Mouse (Mus musculus) hindbrain, embryonic 13.5 days (tissue): ENCODE measurements around the gene Tnr. TPM values are rescaled to one million over a fixed set of nuclear protein-coding genes. Genes with fewer than 3 reads are reported as not detected.

Source experiments
- ATAC-seq: fragments of 200-750 bp; cut with Nextera tagmentation; 2 replicates; pipeline ENCODE4 v1.8.0; 2017; ENCODE audit warnings: moderate TSS enrichment; ENCODE audit not compliant: low FRiP score
- H3K27ac ChIP-seq: fragments of 300-500 bp; sonication (generic); 2 replicates; pipeline ENCODE4 v1.5.1; 2015; ENCODE audit warnings: inconsistent platforms, mild to moderate bottlenecking, moderate library complexity
- H3K27me3 ChIP-seq: fragments of 300-500 bp; sonication (generic); 2 replicates; pipeline ENCODE4 v1.6.1; 2015; ENCODE audit warnings: mild to moderate bottlenecking, inconsistent platforms
- H3K36me3 ChIP-seq: fragments of 300-500 bp; sonication (generic); 2 replicates; pipeline ENCODE4 v1.6.1; 2015; ENCODE audit warnings: mild to moderate bottlenecking, inconsistent platforms
- H3K4me1 ChIP-seq: fragments of 300-500 bp; sonication (generic); replicated peaks from 2 replicates; pipeline ENCODE4 v1.6.1; 2015; ENCODE audit warnings: inconsistent platforms
- H3K4me2 ChIP-seq: fragments of 300-500 bp; sonication (generic); 2 replicates; pipeline ENCODE4 v1.6.1; 2015; ENCODE audit warnings: inconsistent platforms, mild to moderate bottlenecking, moderate library complexity
- H3K4me3 ChIP-seq: fragments of 300-500 bp; sonication (generic); 2 replicates; pipeline ENCODE4 v1.5.1; 2015; ENCODE audit warnings: mild to moderate bottlenecking, inconsistent platforms
- H3K9ac ChIP-seq: fragments of 300-500 bp; sonication (generic); 2 replicates; pipeline ENCODE4 v1.6.1; 2015; ENCODE audit warnings: mild to moderate bottlenecking, inconsistent platforms
- H3K9me3 ChIP-seq: fragments of 300-500 bp; sonication (generic); 2 replicates; pipeline ENCODE4 v1.6.1; 2016; ENCODE audit warnings: inconsistent platforms
- WGBS: fragments of 180-500 bp; shearing (Covaris S2); methylation state at CpG from one replicate; pipeline ENCODE4 v1.1.7; 2015; 5-methylcytosine and 5-hydroxymethylcytosine counted together
- polyA plus RNA-seq: library from polyadenylated mRNA; unstranded; fragments of >200 nt; fragmentation: Nextera tagmentation; extraction: Ambion mirVana; gene quantifications from 2 replicates; pipeline ENCODE4 v1.2.1, GENCODE M21; 2015

Gene Tnr
- polyA plus RNA-seq, 1 experiment from 2014 or later: 3.0 TPM

DNA sequence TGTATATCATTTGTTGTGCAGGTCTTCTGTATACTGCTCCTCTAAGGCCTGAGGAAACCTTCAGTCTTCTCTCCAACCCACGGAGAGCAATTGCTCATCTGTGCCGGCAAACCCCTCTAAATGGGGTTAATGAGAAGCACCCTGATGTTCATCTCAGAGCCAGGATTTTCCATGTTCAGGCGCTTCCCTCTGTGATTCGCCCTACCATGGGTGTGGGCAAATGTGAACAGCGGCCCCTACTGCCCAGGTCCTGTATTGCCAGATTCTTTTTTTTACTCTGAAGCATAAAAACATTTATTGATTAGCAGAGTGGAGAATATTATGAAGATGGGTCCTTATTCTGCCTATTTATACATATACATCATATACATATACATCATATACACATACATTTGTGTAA lies 260.3 kb downstream of the Tnr start:
- Histone ChIP-seq H3K36me3 (no peaks in the 10 kb centered on the region), H3K4me1 (no peaks in the 10 kb centered on the region), H3K27ac (no peak overlapping the region), H3K9me3 (no peaks in the 10 kb centered on the region), H3K27me3 (no peaks in the 10 kb centered on the region), H3K9ac (no peak overlapping the region), H3K4me3 (no peak overlapping the region), H3K4me2 (no peak overlapping the region)
- no peak for ATAC-seq
- WGBS: 26% methylated on average over 5 of the region's 5 CpGs

DNA sequence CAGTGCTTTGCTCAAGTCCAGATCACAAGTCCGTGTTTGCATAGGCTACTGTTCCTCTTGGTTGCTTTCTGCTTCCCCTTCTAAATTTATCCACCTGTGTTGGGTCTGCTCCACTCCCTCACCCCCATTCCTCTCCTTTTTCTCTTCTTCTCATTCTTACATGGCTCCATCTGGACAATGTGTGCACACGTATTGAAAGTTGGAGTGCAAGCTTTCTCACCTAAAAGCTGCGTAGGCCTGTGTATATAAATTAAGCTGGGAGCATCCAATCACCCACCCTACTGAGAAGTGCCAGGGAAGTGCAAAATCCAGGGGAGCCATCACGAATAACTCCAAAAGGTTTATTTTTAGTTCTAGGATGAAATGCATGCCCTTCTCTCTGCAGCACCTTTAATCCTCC lies 264.7 kb downstream of the Tnr start:
- Histone ChIP-seq H3K36me3 (no peaks in the 10 kb centered on the region), H3K4me3 (no peak overlapping the region), H3K27ac (no peak overlapping the region), H3K4me1 (no peaks in the 10 kb centered on the region), H3K4me2 (no peak overlapping the region), H3K9me3 (no peaks in the 10 kb centered on the region), H3K9ac (no peak overlapping the region), H3K27me3 (no peaks in the 10 kb centered on the region)
- WGBS: 81% methylated on average over 4 of the region's 4 CpGs
- no peak for ATAC-seq

DNA sequence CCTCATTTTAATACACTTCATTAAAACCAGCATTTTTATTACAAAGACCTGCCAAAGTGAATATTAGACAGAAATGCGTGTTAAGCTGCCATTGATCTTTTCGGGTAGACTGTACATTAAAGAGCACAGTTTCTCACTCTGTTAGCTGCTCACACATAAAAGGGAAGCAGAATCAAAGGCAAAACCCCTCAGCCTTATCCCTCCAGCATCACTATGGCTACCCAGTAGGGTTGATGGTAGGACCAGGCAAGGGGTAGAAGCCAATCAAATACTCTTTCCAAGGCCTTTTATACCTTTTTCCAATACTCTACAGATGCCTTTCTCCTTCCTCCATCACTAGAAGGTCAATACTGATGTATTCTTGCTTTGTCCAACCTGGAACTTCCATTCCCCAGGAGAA lies 269.0 kb downstream of the Tnr start:
- ATAC-seq: no peak
- Histone ChIP-seq H3K4me3 (no peak overlapping the region), H3K27ac (no peak overlapping the region), H3K27me3 (no peaks in the 10 kb centered on the region), H3K4me1 (no peaks in the 10 kb centered on the region), H3K4me2 (no peak overlapping the region), H3K9ac (no peak overlapping the region), H3K9me3 (no peaks in the 10 kb centered on the region), H3K36me3 (no peaks in the 10 kb centered on the region)
- 91% methylated on average over 2 of the region's 2 CpGs for WGBS

GRCm38 (mm10) chr1:159796021-159796420 lies 272.5 kb downstream of the Tnr start:
- WGBS: 77% methylated on average over 2 of the region's 2 CpGs
- H3K9me3 ChIP-seq: no peaks in the 10 kb centered on the region

DNA sequence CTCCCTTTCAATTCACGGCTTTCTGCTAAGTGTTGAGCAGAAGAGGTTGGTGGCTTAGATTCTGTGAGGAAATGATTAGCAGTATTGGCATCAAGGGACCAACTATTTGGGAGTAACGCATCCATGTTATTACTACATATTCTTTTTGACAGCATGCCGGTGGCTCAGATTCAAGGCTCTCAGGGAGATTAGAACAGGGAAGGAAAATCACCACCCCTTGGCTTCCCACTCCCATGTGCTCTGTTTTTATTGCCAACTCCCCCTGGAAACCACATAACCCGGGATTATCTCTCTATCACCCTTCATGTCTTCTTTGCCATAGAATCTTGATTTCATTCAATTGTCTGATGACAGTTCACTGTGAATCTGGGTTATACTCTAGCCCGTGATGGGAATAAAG lies 276.8 kb downstream of the Tnr start:
- H3K4me2 ChIP-seq: no peak overlapping the region
- H3K9ac ChIP-seq: no peak overlapping the region
- H3K4me3 ChIP-seq: no peak overlapping the region
- H3K27ac ChIP-seq: no peak overlapping the region
- WGBS: 84% methylated on average over 5 of the region's 5 CpGs
- 0 out of 2 replicates have a peak, but pooled peaks cover 4% of the 10 kb centered on the region for H3K4me1 ChIP-seq
- no peaks in the 10 kb centered on the region for H3K9me3 ChIP-seq
- H3K27me3 ChIP-seq: no peaks in the 10 kb centered on the region
- ATAC-seq: no peak
- H3K36me3 ChIP-seq: no peaks in the 10 kb centered on the region

More at GRCm38 (mm10) chr1:159796021-159796420, 272.5 kb downstream of the Tnr start:
- no peak for ATAC-seq
- Histone ChIP-seq H3K9ac (no peak overlapping the region), H3K27ac (no peak overlapping the region), H3K4me1 (no peaks in the 10 kb centered on the region), H3K36me3 (no peaks in the 10 kb centered on the region), H3K4me2 (no peak overlapping the region), H3K27me3 (no peaks in the 10 kb centered on the region), H3K4me3 (no peak overlapping the region)

DNA sequence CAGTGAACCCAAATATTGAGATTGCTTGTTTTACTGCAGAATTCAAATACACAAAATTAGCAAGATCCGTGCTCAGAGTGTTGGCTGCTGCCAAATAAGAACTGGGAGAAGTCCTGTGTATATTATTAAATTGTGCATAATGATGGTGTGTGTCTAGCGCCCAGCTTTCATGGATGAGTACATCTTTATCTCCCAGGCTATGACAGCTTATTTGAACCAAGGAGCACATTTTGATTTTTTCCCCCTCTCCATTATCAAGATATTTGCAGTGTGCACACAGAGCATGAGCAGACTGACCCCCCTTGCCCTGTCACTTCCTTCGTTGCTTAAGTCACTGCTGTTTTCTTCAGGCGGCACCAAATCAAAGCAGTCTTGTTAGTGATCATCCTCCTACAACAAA lies 278.2 kb downstream of the Tnr start:
- Histone ChIP-seq H3K9me3 (peaks cover 5% of the 10 kb centered on the region; the same call in 1 of the 2 replicates), H3K9ac (no peak overlapping the region), H3K4me2 (no peak overlapping the region), H3K4me1 (0 out of 2 replicates have a peak, but pooled peaks cover 4% of the 10 kb centered on the region), H3K36me3 (no peaks in the 10 kb centered on the region), H3K27ac (no peak overlapping the region), H3K27me3 (no peaks in the 10 kb centered on the region), H3K4me3 (no peak overlapping the region)
- no peak for ATAC-seq
- WGBS: 68% methylated on average over 4 of the region's 4 CpGs

GRCm38 (mm10) chr1:159803711-159804110 lies 280.1 kb downstream of the Tnr start:
- Histone ChIP-seq H3K4me1 (0 out of 2 replicates have a peak, but pooled peaks cover 4% of the 10 kb centered on the region), H3K36me3 (no peaks in the 10 kb centered on the region), H3K4me2 (no peak overlapping the region), H3K27ac (no peak overlapping the region; the same call in 1 of the 2 replicates), H3K4me3 (no peak overlapping the region), H3K9me3 (peaks cover 5% of the 10 kb centered on the region; the same call in 1 of the 2 replicates), H3K27me3 (no peaks in the 10 kb centered on the region), H3K9ac (no peak overlapping the region)
- ATAC-seq: no peak

GRCm38 (mm10) chr1:159809493-159809892 lies 285.9 kb downstream of the Tnr start:
- Histone ChIP-seq H3K4me1 (peaks cover 6% of the 10 kb centered on the region), H3K9me3 (peaks cover 5% of the 10 kb centered on the region; the same call in 1 of the 2 replicates), H3K9ac (no peak overlapping the region), H3K27ac (no peak overlapping the region), H3K27me3 (no peaks in the 10 kb centered on the region), H3K4me3 (no peak overlapping the region), H3K4me2 (no peak overlapping the region), H3K36me3 (no peaks in the 10 kb centered on the region)
- no peak for ATAC-seq
- 51% methylated on average over 3 of the region's 3 CpGs for WGBS

DNA sequence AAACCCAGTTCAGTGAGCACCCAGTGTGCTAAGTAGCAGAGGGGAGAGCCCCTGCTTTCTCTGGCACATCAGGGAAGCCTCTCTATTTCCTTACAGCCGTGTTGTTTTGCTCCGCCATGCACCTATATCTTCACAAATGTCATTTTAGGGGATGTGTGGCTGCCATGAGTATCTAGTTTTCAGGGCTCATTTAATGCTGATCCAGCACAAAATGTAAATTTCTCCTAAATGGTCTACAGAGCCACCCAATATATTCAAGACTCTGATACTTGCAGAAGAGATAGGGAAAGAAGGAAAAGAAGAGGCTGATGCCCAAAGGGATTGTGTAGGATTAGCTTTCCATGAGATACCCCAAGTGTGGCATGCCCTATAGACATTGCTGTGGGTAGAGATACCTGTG lies 288.2 kb downstream of the Tnr start:
- Histone ChIP-seq H3K27ac (no peak overlapping the region), H3K9ac (no peak overlapping the region), H3K4me1 (peaks cover 7% of the 10 kb centered on the region), H3K27me3 (no peaks in the 10 kb centered on the region), H3K4me2 (no peak overlapping the region), H3K4me3 (no peak overlapping the region), H3K9me3 (no peaks in the 10 kb centered on the region), H3K36me3 (no peaks in the 10 kb centered on the region)
- 89% methylated on average over 2 of the region's 2 CpGs for WGBS
- no peak for ATAC-seq

DNA sequence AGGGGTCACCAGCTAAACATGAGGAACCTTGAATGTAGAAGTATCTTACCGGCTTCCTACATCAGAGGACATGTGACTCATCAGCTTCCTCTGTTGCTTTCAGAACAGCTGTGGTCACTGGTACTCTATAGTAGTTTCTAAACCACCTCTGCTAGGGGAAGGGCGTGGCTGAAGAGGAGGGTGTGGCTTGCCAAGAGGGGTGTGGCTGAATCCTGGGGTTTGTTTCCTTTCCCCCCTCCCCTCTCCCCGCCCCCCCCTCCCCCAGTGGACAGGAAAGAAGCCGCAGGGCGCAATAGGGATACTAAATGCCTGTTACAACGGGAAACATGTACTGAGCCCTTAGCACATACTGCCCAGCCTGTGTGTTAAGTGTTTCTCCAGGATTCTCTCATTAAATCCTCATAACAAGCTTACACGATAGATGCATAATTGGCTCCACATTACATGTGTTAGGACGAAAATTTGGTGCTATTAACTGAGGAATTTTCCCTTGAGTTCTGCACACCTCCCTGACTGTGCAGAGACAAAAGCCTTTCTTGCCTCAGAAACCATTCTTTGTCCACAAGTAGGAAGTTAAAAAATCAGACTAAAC lies 289.3 kb downstream of the Tnr start:
- Histone ChIP-seq H3K4me1 (peaks cover 10% of the 10 kb centered on the region), H3K9me3 (no peaks in the 10 kb centered on the region), H3K36me3 (no peaks in the 10 kb centered on the region), H3K27me3 (no peaks in the 10 kb centered on the region), H3K27ac (no peak overlapping the region), H3K4me3 (no peak overlapping the region), H3K9ac (no peak overlapping the region), H3K4me2 (no peak overlapping the region)
- peak; percentile 47; the same call in 1 of the 2 replicates for ATAC-seq
- 14% methylated on average over 7 of the region's 8 CpGs for WGBS

DNA sequence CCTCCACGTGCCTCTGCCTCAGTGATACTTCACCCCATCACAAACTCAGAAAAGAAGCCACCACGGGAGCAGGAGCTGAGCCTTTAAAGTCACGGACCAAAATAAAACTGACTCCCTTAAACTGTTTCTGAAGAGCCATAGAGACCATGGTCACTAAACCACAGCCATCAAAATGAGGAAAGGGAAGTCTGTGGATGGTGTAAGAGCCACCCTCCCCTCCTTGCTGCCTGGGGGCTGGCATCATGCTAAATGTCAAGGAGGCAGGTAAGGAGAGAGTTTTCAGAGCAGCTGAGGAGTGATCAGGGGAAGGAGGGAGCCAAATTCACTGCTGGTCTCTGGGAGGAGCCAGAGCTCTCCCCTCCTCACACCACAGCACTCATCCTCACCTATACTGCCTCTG lies 290.8 kb downstream of the Tnr start:
- Histone ChIP-seq H3K27ac (no peak overlapping the region), H3K4me3 (no peak overlapping the region), H3K4me2 (no peak overlapping the region), H3K9me3 (no peaks in the 10 kb centered on the region), H3K36me3 (no peaks in the 10 kb centered on the region), H3K4me1 (peaks cover 13% of the 10 kb centered on the region), H3K27me3 (no peaks in the 10 kb centered on the region), H3K9ac (no peak overlapping the region)
- ATAC-seq: no peak
- WGBS: 68% methylated on average over 3 of the region's 3 CpGs

DNA sequence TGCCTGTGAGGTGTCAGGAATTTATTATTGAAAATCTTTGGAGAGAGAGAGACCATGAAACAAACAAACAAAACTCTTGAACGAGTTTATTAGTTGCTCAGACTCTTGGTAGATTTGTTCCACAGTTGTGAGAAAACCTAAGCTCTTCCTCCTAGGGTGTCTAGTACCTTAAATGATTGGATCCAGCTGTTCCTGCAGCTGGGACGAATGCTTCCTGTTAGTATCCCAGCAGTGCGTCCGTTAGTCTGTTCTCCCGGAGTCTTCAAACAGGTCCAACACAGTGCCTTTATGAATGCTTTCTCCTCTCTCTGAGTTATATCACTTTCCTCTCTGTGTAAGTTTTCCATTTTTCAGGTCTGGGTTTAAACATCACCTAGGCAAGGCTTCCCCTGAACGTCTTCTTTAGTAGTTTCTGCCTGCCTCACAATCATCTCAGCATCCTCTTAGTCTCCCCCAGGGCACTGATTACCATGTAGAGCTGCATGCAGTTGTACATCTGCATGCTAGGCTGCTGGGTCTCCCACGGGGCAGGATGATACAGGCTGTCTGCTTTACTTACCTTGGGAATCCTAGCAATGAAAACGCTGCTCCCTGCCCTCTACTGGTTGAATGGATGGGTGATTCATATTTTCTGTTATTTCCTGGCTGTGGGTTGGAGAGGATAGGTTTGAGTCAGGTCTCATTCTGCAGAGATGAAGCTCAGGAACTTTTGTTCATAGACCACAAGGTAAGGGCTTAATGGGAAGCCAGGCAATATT lies 293.2 kb downstream of the Tnr start:
- H3K9me3 ChIP-seq: no peaks in the 10 kb centered on the region
- H3K36me3 ChIP-seq: no peaks in the 10 kb centered on the region
- peaks cover 15% of the 10 kb centered on the region for H3K4me1 ChIP-seq
- no peaks in the 10 kb centered on the region for H3K27me3 ChIP-seq
- no peak overlapping the region for H3K9ac ChIP-seq
- no peak overlapping the region for H3K27ac ChIP-seq
- 52% methylated on average over 8 of the region's 8 CpGs for WGBS
- H3K4me3 ChIP-seq: no peak overlapping the region
- no peak overlapping the region for H3K4me2 ChIP-seq
- no peak for ATAC-seq

GRCm38 (mm10) chr1:159819511-159819910 lies 295.9 kb downstream of the Tnr start:
- 31% methylated on average over 3 of the region's 3 CpGs for WGBS
- no peak for ATAC-seq
- no peaks in the 10 kb centered on the region for H3K9me3 ChIP-seq
- peaks cover 9% of the 10 kb centered on the region; the same call in 1 of the 2 replicates for H3K4me1 ChIP-seq
- H3K27ac ChIP-seq: no peak overlapping the region
- no peak overlapping the region for H3K4me3 ChIP-seq
- no peaks in the 10 kb centered on the region for H3K27me3 ChIP-seq
- H3K9ac ChIP-seq: no peak overlapping the region
- no peaks in the 10 kb centered on the region for H3K36me3 ChIP-seq
- H3K4me2 ChIP-seq: no peak overlapping the region
